Mouse (Mus musculus): ENCODE results near the gene Myl4.
"Not testable (repeated sequence)": the region's sequence is repeated elsewhere in the genome, so short reads cannot be mapped to it uniquely, and the experiment has no call there.

DNA sequence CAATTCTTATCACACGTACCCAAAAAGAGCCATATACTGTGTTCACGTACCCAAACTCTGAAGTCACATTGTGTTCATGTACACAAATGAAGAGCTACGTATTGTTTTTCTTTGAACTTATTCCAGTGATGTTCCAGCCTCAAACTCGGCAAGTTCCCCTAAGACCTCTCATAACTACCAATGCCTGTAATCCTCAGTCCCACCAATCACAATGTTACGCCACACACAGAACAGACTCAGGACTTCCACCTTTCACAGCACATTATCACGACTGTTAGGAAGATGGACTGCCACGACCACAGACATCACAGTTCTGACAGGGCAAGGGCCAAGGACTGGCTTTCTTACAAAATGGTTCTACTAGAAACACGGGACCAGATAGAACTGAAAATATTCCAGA is 20.1 kb downstream of the Myl4 start:
- not testable (repeated sequence) for TF ChIP-seq CTCF, EP300 (IDR thresholded peaks at IDR 0.05)
